In the genomic region with DNA sequence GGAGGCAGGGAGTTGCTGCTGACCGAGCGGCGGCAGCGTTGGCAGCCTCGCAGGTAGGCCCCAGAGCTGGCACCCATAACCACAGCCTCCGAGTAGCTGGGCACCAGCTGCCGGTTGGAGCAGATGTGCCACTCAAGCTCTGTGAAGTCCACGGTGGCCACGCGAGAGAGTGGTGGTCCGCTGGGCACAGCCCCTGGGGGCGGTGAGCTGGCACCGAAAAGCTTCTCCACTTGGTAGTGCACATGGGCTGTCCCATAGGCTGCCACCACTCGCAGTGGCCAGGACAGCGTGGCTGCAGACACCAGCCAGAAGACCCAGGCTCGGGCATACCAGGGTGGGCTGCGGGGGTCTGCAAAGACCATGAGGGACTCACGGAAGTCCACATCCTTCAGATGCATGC, we compare ENCODE assay signal across 15 mouse cellular contexts. TPM values are rescaled to one million over a fixed set of nuclear protein-coding genes. Genes with fewer than 3 reads are reported as not detected.
"Had no signal": no experiment of that assay in that cellular context is flagged by ENCODE, and none has a peak within 500 bp of the region (broad histone marks: within the 10 kb centered on the region; RNA-seq: fewer than 3 reads in every experiment).

No protein-coding gene starts in this region.

- H3K9ac ChIP-seq: liver, embryonic 15.5 days; lung, embryonic 15.5 days had no signal

- H3K4me3 ChIP-seq: liver, embryonic 15.5 days; lung, embryonic 15.5 days had no signal

- H3K4me2 ChIP-seq: liver, embryonic 15.5 days; lung, embryonic 15.5 days; midbrain, embryonic 11.5 days had no signal

- H3K9me3 ChIP-seq: liver, embryonic 15.5 days; lung, embryonic 15.5 days had no signal

- H3K27ac ChIP-seq: kidney, postnatal 0 days; liver, embryonic 15.5 days; lung, embryonic 15.5 days; stomach, postnatal 0 days had no signal

- H3K36me3 ChIP-seq: liver, embryonic 15.5 days; lung, embryonic 15.5 days had no signal

- DNase-seq: kidney, adult 2 months; lung, adult 18-20 months; lung, postnatal 10 days; lung, postnatal 4 days; midbrain, embryonic 14.5 days; thymus, adult 2 months; thymus, postnatal 14 days; thymus, postnatal 4 days had no signal

RNA-seq across cellular contexts. Expression of a gene that starts 3.3 kb away (rescaled TPM):
- total RNA-seq: megakaryocyte progenitor cell, adult 5-6 weeks had no signal

RNA-seq across cellular contexts. Expression of a gene that starts 16.3 kb away (rescaled TPM):
- total RNA-seq: liver, adult 2 months had no signal
